In the genomic region with DNA sequence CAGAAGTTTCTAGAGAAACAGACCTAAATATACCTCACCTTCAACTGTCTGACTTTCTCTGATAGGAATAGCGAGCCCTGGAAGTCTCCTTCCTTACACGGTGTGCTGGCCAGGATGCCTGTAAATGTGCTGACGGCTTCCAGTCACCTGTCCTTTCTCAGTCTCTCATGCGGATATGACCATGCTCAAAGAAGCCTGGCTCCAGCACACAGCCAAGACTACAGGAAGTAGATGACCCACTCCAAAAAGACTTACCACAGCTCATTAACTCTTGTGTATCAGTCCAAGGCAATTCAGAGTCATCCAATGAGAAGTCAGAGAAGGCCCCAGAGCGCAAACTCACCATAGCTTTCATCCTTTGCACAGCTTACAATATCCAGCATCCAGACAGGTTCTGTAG, we compare ENCODE assay signal across 26 mouse cellular contexts.
"Had no signal": no experiment of that assay in that cellular context is flagged by ENCODE, and none has a peak within 500 bp of the region (broad histone marks: within the 10 kb centered on the region; RNA-seq: fewer than 3 reads in every experiment).

No protein-coding gene starts in this region.

- H3K9me3 ChIP-seq: embryonic facial prominence, embryonic 10.5 days; embryonic facial prominence, embryonic 12.5 days; embryonic facial prominence, embryonic 13.5 days; embryonic facial prominence, embryonic 15.5 days; forebrain, embryonic 10.5 days; forebrain, embryonic 12.5 days; forebrain, embryonic 13.5 days; forebrain, embryonic 15.5 days had no signal

- H3K36me3 ChIP-seq: embryonic facial prominence, embryonic 10.5 days; embryonic facial prominence, embryonic 12.5 days; embryonic facial prominence, embryonic 13.5 days; embryonic facial prominence, embryonic 15.5 days; forebrain, embryonic 10.5 days; forebrain, embryonic 12.5 days; forebrain, embryonic 15.5 days had no signal

- DNase-seq: cerebellum, adult 2 months; cerebellum, adult 8-10 months; cerebellum, adult 9-10 months; cerebellum, adult 9-11 months; cerebellum, postnatal 10 days; cerebellum, postnatal 14 days; cerebellum, postnatal 25 days; cerebellum, postnatal 36 days; embryo, embryonic 11 days; forebrain, postnatal 0 days; gastrocnemius, adult 2 months; gastrocnemius, postnatal 10 days; gastrocnemius, postnatal 14 days; gastrocnemius, postnatal 25 days; gastrocnemius, postnatal 36 days; heart, adult 18-20 months; heart, adult 2 months had no signal

- H3K4me1 ChIP-seq: embryonic facial prominence, embryonic 15.5 days; forebrain, embryonic 12.5 days; forebrain, embryonic 13.5 days; forebrain, embryonic 15.5 days had no signal

- H3K27me3 ChIP-seq: embryonic facial prominence, embryonic 12.5 days; embryonic facial prominence, embryonic 13.5 days; embryonic facial prominence, embryonic 15.5 days; forebrain, embryonic 12.5 days; forebrain, embryonic 13.5 days; forebrain, embryonic 15.5 days had no signal

- H3K27ac ChIP-seq: embryonic facial prominence, embryonic 10.5 days; embryonic facial prominence, embryonic 12.5 days; embryonic facial prominence, embryonic 13.5 days; embryonic facial prominence, embryonic 15.5 days; forebrain, embryonic 10.5 days; forebrain, embryonic 12.5 days; forebrain, embryonic 13.5 days; forebrain, embryonic 15.5 days; gastrocnemius, adult 2 months; heart, adult 2 months had no signal

- H3K4me3 ChIP-seq: embryonic facial prominence, embryonic 10.5 days; embryonic facial prominence, embryonic 12.5 days; embryonic facial prominence, embryonic 13.5 days; embryonic facial prominence, embryonic 15.5 days; erythroblast, embryonic 14.5 days; forebrain, embryonic 10.5 days; forebrain, embryonic 12.5 days; forebrain, embryonic 13.5 days; forebrain, embryonic 15.5 days; gastrocnemius, adult 2 months; heart, adult 2 months had no signal
